Mouse (Mus musculus) E14TG2a.4 (cell line): ENCODE data around the gene Plin4.
A peak's percentile ranks its signal among the peaks of the same experiment; 100 is the strongest.

ENCODE experiments used
- H3K27me3 ChIP-seq: 2 replicates; pipeline ENCODE4 v1.6.1; 2014; ENCODE audit warnings: low read length, control low read depth; ENCODE audit not compliant: insufficient read depth
- H3K36me3 ChIP-seq: 2 replicates; pipeline ENCODE4 v1.6.1; 2014; ENCODE audit warnings: low read length, control low read depth; ENCODE audit not compliant: insufficient read depth
- H3K4me1 ChIP-seq: replicated peaks from 2 replicates; pipeline ENCODE4 v1.6.1; 2014; ENCODE audit warnings: low read depth, low read length, control low read depth
- H3K4me3 ChIP-seq: replicated peaks from 2 replicates; pipeline ENCODE4 v1.5.1; 2014; ENCODE audit warnings: mild to moderate bottlenecking, low read length
- H3K9me3 ChIP-seq: 2 replicates; pipeline ENCODE4 v1.6.1; 2014; ENCODE audit warnings: low read length, control low read depth
- CTCF ChIP-seq: conservative IDR thresholded peaks from 2 replicates; pipeline ENCODE4 v1.5.1; 2014; ENCODE audit warnings: low read length
- NANOG ChIP-seq: IDR thresholded peaks from 2 replicates; pipeline ENCODE4 v1.6.1; 2014; ENCODE audit warnings: borderline replicate concordance, low read length, mixed read lengths
- POU5F1 ChIP-seq: IDR thresholded peaks from 2 replicates; pipeline ENCODE4 v1.6.1; 2014; ENCODE audit warnings: low read length, borderline replicate concordance

Gene Plin4

GRCm38 (mm10) chr17:56109219-56110051, at the start of gene Plin4:
Plin4 (minus strand) TSS chr17:56109803.
- Histone ChIP-seq H3K4me3 (peak within 1 kb of the TSS; percentile 32; the same call in 1 of the 2 replicates), H3K36me3 (no peaks in the 10 kb centered on the region), H3K4me1 (peaks cover 29% of the 10 kb centered on the region), H3K27me3 (no peaks in the 10 kb centered on the region), H3K9me3 (no peaks in the 10 kb centered on the region)
- no peak for TF ChIP-seq CTCF
- TF ChIP-seq NANOG: no peak
- TF ChIP-seq POU5F1: no peak

- Histone ChIP-seq H3K4me3 (no peak overlapping the region), H3K4me1 (peaks cover 10% of the 10 kb centered on the region), H3K36me3 (no peaks in the 10 kb centered on the region), H3K27me3 (peaks cover 94% of the 10 kb centered on the region), H3K9me3 (no peaks in the 10 kb centered on the region)
- no peak for TF ChIP-seq CTCF
- TF ChIP-seq POU5F1: no peak
- TF ChIP-seq NANOG: no peak
Measured at GRCm38 (mm10) chr17:56153643-56154042, 44.0 kb upstream of the Plin4 start.

- Histone ChIP-seq H3K27me3 (peaks cover 94% of the 10 kb centered on the region), H3K4me1 (peaks cover 33% of the 10 kb centered on the region), H3K9me3 (no peaks in the 10 kb centered on the region), H3K36me3 (no peaks in the 10 kb centered on the region), H3K4me3 (no peak overlapping the region)
- TF ChIP-seq POU5F1 (no peak), NANOG (no peak), CTCF (no peak)
Measured at GRCm38 (mm10) chr17:56149897-56150296, 40.3 kb upstream of the Plin4 start.

GRCm38 (mm10) chr17:56148790-56149618, 39.4 kb upstream of the Plin4 start:
- Histone ChIP-seq H3K36me3 (no peaks in the 10 kb centered on the region), H3K9me3 (no peaks in the 10 kb centered on the region), H3K4me1 (peaks cover 36% of the 10 kb centered on the region), H3K27me3 (peaks cover 94% of the 10 kb centered on the region), H3K4me3 (peak overlapping the region; percentile 59)
- TF ChIP-seq POU5F1: no peak
- TF ChIP-seq CTCF: no peak
- no peak for TF ChIP-seq NANOG

- H3K4me1 ChIP-seq: peaks cover 40% of the 10 kb centered on the region
- H3K27me3 ChIP-seq: peaks cover 94% of the 10 kb centered on the region
- H3K36me3 ChIP-seq: no peaks in the 10 kb centered on the region
- TF ChIP-seq NANOG (no peak), POU5F1 (no peak), CTCF (no peak)
- H3K9me3 ChIP-seq: no peaks in the 10 kb centered on the region
- H3K4me3 ChIP-seq: peak overlapping the region; percentile 59
Measured at GRCm38 (mm10) chr17:56148280-56148679, 38.7 kb upstream of the Plin4 start.

- H3K4me3 ChIP-seq: no peak overlapping the region
- peaks cover 43% of the 10 kb centered on the region for H3K4me1 ChIP-seq
- H3K27me3 ChIP-seq: peaks cover 94% of the 10 kb centered on the region
- TF ChIP-seq CTCF (no peak), POU5F1 (no peak), NANOG (no peak)
- no peaks in the 10 kb centered on the region for H3K9me3 ChIP-seq
- H3K36me3 ChIP-seq: no peaks in the 10 kb centered on the region
Measured at GRCm38 (mm10) chr17:56147420-56147819, 37.8 kb upstream of the Plin4 start.

- Histone ChIP-seq H3K36me3 (no peaks in the 10 kb centered on the region), H3K4me3 (no peak overlapping the region), H3K9me3 (no peaks in the 10 kb centered on the region), H3K4me1 (peaks cover 56% of the 10 kb centered on the region), H3K27me3 (peaks cover 98% of the 10 kb centered on the region)
- TF ChIP-seq CTCF (no peak), NANOG (no peak), POU5F1 (no peak)
Measured at GRCm38 (mm10) chr17:56146131-56146530, 36.5 kb upstream of the Plin4 start.

- Histone ChIP-seq H3K9me3 (no peaks in the 10 kb centered on the region), H3K4me3 (no peak overlapping the region), H3K27me3 (peaks cover 96% of the 10 kb centered on the region), H3K36me3 (no peaks in the 10 kb centered on the region), H3K4me1 (peaks cover 64% of the 10 kb centered on the region)
- TF ChIP-seq CTCF (no peak), NANOG (no peak), POU5F1 (no peak)
Measured at GRCm38 (mm10) chr17:56144546-56144945, 34.9 kb upstream of the Plin4 start.
